Comparison of ENCODE assay signal across 8 mouse cellular contexts in genomic region chr17:70968606-70969191, GRCm38 (mm10). TPM values are rescaled to one million over a fixed set of nuclear protein-coding genes. Genes with fewer than 3 reads are reported as not detected.
DNase-seq lines count a peak whose midpoint lies in the region; ATAC-seq and TF ChIP-seq lines count a peak whose summit lies in the region.
"Had no signal": no experiment of that assay in that cellular context is flagged by ENCODE, and none has a peak within 500 bp of the region (broad histone marks: within the 10 kb centered on the region; RNA-seq: fewer than 3 reads in every experiment).

No protein-coding gene starts in this region.

- peak; percentile 91 for DNase-seq in midbrain, embryonic 11.5 days (ENCODE audit: low spot score, missing footprints)
- DNase-seq in midbrain, embryonic 10.5 days (ENCODE audit: low spot score) = no peak
- DNase-seq in intestine, embryonic 14.5 days (ENCODE audit: low spot score) = no peak
- DNase-seq in retina, postnatal 7 days (ENCODE audit: low read depth, low spot score) = peak; percentile 43
- no peak for DNase-seq in adrenal gland, adult 8-10 months
- no peak for DNase-seq in right cerebral cortex, postnatal 25 days

- H3K4me3 ChIP-seq in midbrain, embryonic 11.5 days (ENCODE audit: low read depth, low read length) = no peak overlapping the region
- no peak overlapping the region for H3K4me3 ChIP-seq in midbrain, embryonic 10.5 days
- H3K4me3 ChIP-seq in cortical plate, adult 2 months (ENCODE audit: insufficient read depth, low read length) = no peak overlapping the region
- no peak overlapping the region for H3K4me3 ChIP-seq in intestine, embryonic 14.5 days (ENCODE audit: low read depth, low read length)
- H3K4me3 ChIP-seq: stomach, embryonic 15.5 days had no signal

- TF ChIP-seq CTCF in cortical plate, adult 2 months (IDR thresholded peaks at IDR 0.05; ENCODE audit: extremely low read depth, insufficient read depth, low read length) = peak; percentile 19; the same call in 1 of the 2 replicates

- peaks cover 7% of the 10 kb centered on the region for H3K4me1 ChIP-seq in midbrain, embryonic 11.5 days (ENCODE audit: control insufficient read depth, insufficient read depth, low read length)
- peaks cover 17% of the 10 kb centered on the region for H3K4me1 ChIP-seq in midbrain, embryonic 10.5 days
- H3K4me1 ChIP-seq in cortical plate, adult 2 months (ENCODE audit: control insufficient read depth, insufficient read depth, low read length) = no peaks in the 10 kb centered on the region
- H3K4me1 ChIP-seq in intestine, embryonic 14.5 days (replicated peaks; ENCODE audit: control insufficient read depth, insufficient read depth, low read length) = no peaks in the 10 kb centered on the region

- H3K4me2 ChIP-seq in midbrain, embryonic 11.5 days = no peak overlapping the region
- peak overlapping the region; percentile 1; the same call in 1 of the 2 replicates for H3K4me2 ChIP-seq in intestine, embryonic 14.5 days (ENCODE audit: low read length)
- H3K4me2 ChIP-seq: stomach, embryonic 15.5 days had no signal

- WGBS in midbrain, embryonic 11.5 days = 32% methylated on average over 8 of the region's 8 CpGs
- whole genome bisulfite sequencing in midbrain, embryonic 10.5 days = 40% methylated on average over 8 of the region's 8 CpGs
- WGBS in intestine, embryonic 14.5 days = 25% methylated on average over 8 of the region's 8 CpGs

- no peak for TF ChIP-seq POLR2A in cortical plate, adult 2 months (IDR thresholded peaks at IDR 0.05; ENCODE audit: extremely low read depth, insufficient read depth, low read length)

- peak; percentile 39; the same call in 1 of the 2 replicates for ATAC-seq in midbrain, embryonic 11.5 days (ENCODE audit: low FRiP score)
- peak; percentile 38; the same call in 1 of the 2 replicates for ATAC-seq in intestine, embryonic 14.5 days (replicated peaks; ENCODE audit: low FRiP score, low TSS enrichment, low read depth)

- no peak overlapping the region for H3K9ac ChIP-seq in midbrain, embryonic 11.5 days (ENCODE audit: low read length)
- no peak overlapping the region for H3K9ac ChIP-seq in intestine, embryonic 14.5 days (ENCODE audit: low read length)
- H3K9ac ChIP-seq: stomach, embryonic 15.5 days had no signal

- H3K9me3 ChIP-seq in midbrain, embryonic 11.5 days (ENCODE audit: control insufficient read depth, low read length) = no peaks in the 10 kb centered on the region
- 0 out of 2 replicates have a peak, but pooled peaks cover under 1% of the 10 kb centered on the region for H3K9me3 ChIP-seq in midbrain, embryonic 10.5 days (replicated peaks)
- no peaks in the 10 kb centered on the region for H3K9me3 ChIP-seq in intestine, embryonic 14.5 days (ENCODE audit: control insufficient read depth, low read length)
- H3K9me3 ChIP-seq: stomach, embryonic 15.5 days had no signal

- H3K27ac ChIP-seq in midbrain, embryonic 11.5 days (ENCODE audit: low read depth, low read length) = no peak overlapping the region
- H3K27ac ChIP-seq in midbrain, embryonic 10.5 days (replicated peaks) = no peak overlapping the region
- H3K27ac ChIP-seq in cortical plate, adult 2 months (ENCODE audit: insufficient read depth, low read length) = no peak overlapping the region
- no peak overlapping the region for H3K27ac ChIP-seq in intestine, embryonic 14.5 days (ENCODE audit: low read depth)
- H3K27ac ChIP-seq: stomach, embryonic 15.5 days had no signal

- no peaks in the 10 kb centered on the region for H3K27me3 ChIP-seq in midbrain, embryonic 11.5 days (ENCODE audit: control insufficient read depth, insufficient read depth, low read length)
- no peaks in the 10 kb centered on the region for H3K27me3 ChIP-seq in midbrain, embryonic 10.5 days (ENCODE audit: low read depth, poor library complexity, severe bottlenecking)
- no peaks in the 10 kb centered on the region for H3K27me3 ChIP-seq in intestine, embryonic 14.5 days (replicated peaks; ENCODE audit: control insufficient read depth, insufficient read depth, low read length)
- H3K27me3 ChIP-seq: stomach, embryonic 15.5 days had no signal

- 0 out of 2 replicates have a peak, but pooled peaks cover 3% of the 10 kb centered on the region for H3K36me3 ChIP-seq in midbrain, embryonic 11.5 days (ENCODE audit: control insufficient read depth, insufficient read depth, low read length)
- H3K36me3 ChIP-seq in midbrain, embryonic 10.5 days = peaks cover 8% of the 10 kb centered on the region
- peaks cover 5% of the 10 kb centered on the region for H3K36me3 ChIP-seq in intestine, embryonic 14.5 days (ENCODE audit: control insufficient read depth, insufficient read depth, low read length)

RNA-seq across cellular contexts. Expression of gene Myom1, which starts 33.7 kb away (rescaled TPM):
- polyA plus RNA-seq in midbrain, embryonic 11.5 days (2014; fragmentation: Nextera tagmentation; extraction: Ambion mirVana) = 1.3 and 1.4 TPM in 2 replicates
- polyA plus RNA-seq in midbrain, embryonic 10.5 days (2016; fragmentation: Nextera tagmentation; extraction: Ambion mirVana) = 1.7 and 2.3 TPM in 2 replicates
- 2.1 and 2.6 TPM in 2 replicates for polyA plus RNA-seq in cortical plate, adult 2 months (2012; rRNA removed)
- 18.5 and 20.1 TPM in 2 replicates for polyA plus RNA-seq in intestine, embryonic 14.5 days (2014; fragmentation: Nextera tagmentation; extraction: Ambion mirVana)
- total RNA-seq in adrenal gland, adult 8-10 months (2022) = 1 to 10 TPM; 1.4 to 2.4 (median 2.0) TPM

RNA-seq across cellular contexts. Expression of gene Myl12a, which starts 34.0 kb away (rescaled TPM):
- polyA plus RNA-seq in midbrain, embryonic 11.5 days (2014; fragmentation: Nextera tagmentation; extraction: Ambion mirVana) = 375 and 403 TPM in 2 replicates
- 366 and 403 TPM in 2 replicates for polyA plus RNA-seq in midbrain, embryonic 10.5 days (2016; fragmentation: Nextera tagmentation; extraction: Ambion mirVana)
- 42.4 and 47.1 TPM in 2 replicates for polyA plus RNA-seq in cortical plate, adult 2 months (2012; rRNA removed)
- 536 and 581 TPM in 2 replicates for polyA plus RNA-seq in intestine, embryonic 14.5 days (2014; fragmentation: Nextera tagmentation; extraction: Ambion mirVana)
- 100 to 1,000 TPM; 265 to 302 (median 283) TPM for total RNA-seq in adrenal gland, adult 8-10 months (2022)

Comparison
In these comparisons a context has a peak if more than half of its experiments do, and no peak if none do; other contexts are left out.
1. DNase-seq: peak in midbrain, embryonic 11.5 days (single experiment) and retina, postnatal 7 days (single experiment); none in midbrain, embryonic 10.5 days (single experiment), intestine, embryonic 14.5 days (single experiment), adrenal gland, adult 8-10 months (single experiment) and right cerebral cortex, postnatal 25 days (single experiment).